Mouse (Mus musculus) monocyte, adult 59 days (primary cell): ENCODE results near the gene Sox13. TPM values are rescaled to one million over a fixed set of nuclear protein-coding genes. Genes with fewer than 3 reads are reported as not detected.

Experiments used
- total RNA-seq, 2 experiments: library from RNA; stranded (reverse); gene quantifications; one replicate each; pipeline ENCODE4 v1.2.4; 2023

Sox13 gene
- 1 to 10 TPM; 1.7 to 1.9 TPM for total RNA-seq

GRCm38 (mm10) chr1:133423543-133424480 is at the start of gene Sox13:
TSS of gene Sox13 (minus strand) at chr1:133424377.

GRCm38 (mm10) chr1:133363276-133364021 is 60.7 kb downstream of the Sox13 start, which contains the start of gene Etnk2:
TSS of gene Etnk2 (plus strand) at chr1:133363572.

GRCm38 (mm10) chr1:133350210-133350609 is 74.0 kb downstream of the Sox13 start, which contains the start of gene Ren1:
TSS of gene Ren1 (plus strand) at chr1:133350510.

Other genes with a start within 250 kb of the Sox13 start
- gene Golt1a, start 114.6 kb downstream of the Sox13 start, total RNA-seq = not detected
- not detected for gene Kiss1, start 102.5 kb downstream of the Sox13 start, total RNA-seq
- gene Ren1, start 73.9 kb downstream of the Sox13 start, total RNA-seq = not detected
- not detected for gene Etnk2, start 60.8 kb downstream of the Sox13 start, total RNA-seq
- gene Snrpe, start 185.9 kb upstream of the Sox13 start, total RNA-seq = 100 to 1,000 TPM; 104 to 111 TPM
- 10 to 100 TPM; 16.5 to 19.5 TPM for gene Zbed6, start 236.5 kb upstream of the Sox13 start, total RNA-seq
- 10 to 100 TPM; 32.6 to 36.3 TPM for gene Gm38394, start 236.9 kb upstream of the Sox13 start, total RNA-seq